13 mouse cellular contexts compared by ENCODE assay signal in the genomic region with DNA sequence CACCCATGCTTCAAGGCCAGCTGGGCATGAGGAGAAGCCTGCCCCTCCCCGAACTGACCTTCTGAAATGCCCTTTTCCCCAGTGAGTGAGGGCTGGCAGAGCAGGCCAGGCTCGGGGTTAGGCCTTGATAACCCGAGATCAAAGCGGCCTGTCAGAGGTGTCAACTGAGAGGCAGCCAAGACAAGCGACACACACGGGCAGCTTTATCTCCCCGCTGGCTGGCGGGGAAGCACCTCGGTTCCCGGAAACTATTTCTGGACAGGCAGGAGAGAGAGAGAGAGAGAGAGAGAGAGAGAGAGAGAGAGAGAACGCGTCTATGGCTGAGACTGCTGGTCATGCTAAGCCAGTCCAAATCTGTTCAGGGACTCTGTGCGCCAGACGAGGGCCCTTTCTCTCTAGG.
A peak's percentile ranks its signal among the peaks of the same experiment; 100 is the strongest.
DNase-seq lines count a peak whose midpoint lies in the region; ATAC-seq and TF ChIP-seq lines count a peak whose summit lies in the region.
"Had no signal": no experiment of that assay in that cellular context is flagged by ENCODE, and none has a peak within 500 bp of the region (broad histone marks: within the 10 kb centered on the region; RNA-seq: fewer than 3 reads in every experiment).

No protein-coding gene starts in this region.

- H3K36me3 ChIP-seq in intestine, embryonic 14.5 days (ENCODE audit: control insufficient read depth, insufficient read depth, low read length), result no peaks in the 10 kb centered on the region
- H3K36me3 ChIP-seq in intestine, postnatal 0 days (ENCODE audit: control insufficient read depth, insufficient read depth), result no peaks in the 10 kb centered on the region
- H3K36me3 ChIP-seq in liver, embryonic 16.5 days (ENCODE audit: control insufficient read depth, insufficient read depth), result no peaks in the 10 kb centered on the region
- no peaks in the 10 kb centered on the region for H3K36me3 ChIP-seq in thymus, adult 2 months (ENCODE audit: control insufficient read depth, insufficient read depth, low read length)

- no peak for DNase-seq in intestine, embryonic 14.5 days (ENCODE audit: low spot score)
- peak; percentile 28 to 53 for DNase-seq in adrenal gland, postnatal 4 days (ENCODE audit: low spot score in 2 of 2)
- DNase-seq in heart, postnatal 10 days, result peak; percentile 87 to 90
- no peak for DNase-seq in retina, postnatal 1 day
- DNase-seq in thymus, adult 2 months, result no peak
- no peak for DNase-seq in thymus, postnatal 10 days (ENCODE audit: low spot score in 2 of 2)
- DNase-seq: cerebellum, postnatal 10 days; kidney, postnatal 36 days had no signal

- 16% methylated on average over 14 of the region's 14 CpGs for WGBS in intestine, embryonic 14.5 days
- 18% methylated on average over 14 of the region's 14 CpGs for WGBS in intestine, postnatal 0 days
- WGBS in liver, embryonic 16.5 days (ENCODE audit: insufficient replicate concordance), result 22% methylated on average over 14 of the region's 14 CpGs
- 73% methylated on average over 14 of the region's 14 CpGs for WGBS in thymus, adult 2 months

- no peak overlapping the region for H3K4me2 ChIP-seq in intestine, embryonic 14.5 days (ENCODE audit: low read length)
- no peak overlapping the region for H3K4me2 ChIP-seq in intestine, postnatal 0 days (replicated peaks; ENCODE audit: low read depth)
- H3K4me2 ChIP-seq in liver, embryonic 16.5 days (ENCODE audit: low read depth, low read length), result no peak overlapping the region

- no peak for TF ChIP-seq CTCF in intestine, postnatal 0 days (IDR thresholded peaks at IDR 0.05; ENCODE audit: low read depth)
- no peak for TF ChIP-seq CTCF in thymus, adult 2 months (IDR thresholded peaks at IDR 0.05; ENCODE audit: borderline replicate concordance, control insufficient read depth, extremely low read depth, insufficient read depth, low read length, poor library complexity)

- H3K4me3 ChIP-seq in intestine, embryonic 14.5 days (ENCODE audit: low read depth, low read length), result no peak overlapping the region
- H3K4me3 ChIP-seq in intestine, postnatal 0 days (ENCODE audit: low read depth, low read length), result no peak overlapping the region
- no peak overlapping the region for H3K4me3 ChIP-seq in liver, embryonic 16.5 days (ENCODE audit: low read depth, low read length)
- no peak overlapping the region for H3K4me3 ChIP-seq in thymus, adult 2 months (ENCODE audit: control insufficient read depth, insufficient read depth, low read length)
- H3K4me3 ChIP-seq: erythroblast, embryonic 14.5 days; myocyte had no signal

- no peak overlapping the region for H3K9ac ChIP-seq in intestine, embryonic 14.5 days (ENCODE audit: low read length)
- no peak overlapping the region for H3K9ac ChIP-seq in intestine, postnatal 0 days (ENCODE audit: low read depth, low read length)
- no peak overlapping the region for H3K9ac ChIP-seq in liver, embryonic 16.5 days (ENCODE audit: low read depth, low read length)

- 0 out of 2 replicates have a peak, but pooled peaks have one; percentile 40 for ATAC-seq in intestine, embryonic 14.5 days (replicated peaks; ENCODE audit: low FRiP score, low TSS enrichment, low read depth)
- ATAC-seq in intestine, postnatal 0 days, result no peak
- peak; percentile 62 for ATAC-seq in liver, embryonic 16.5 days (ENCODE audit: low read depth)
- ATAC-seq: hindbrain, embryonic 16.5 days had no signal

- peaks cover 13% of the 10 kb centered on the region; the same call in 1 of the 2 replicates for H3K9me3 ChIP-seq in intestine, embryonic 14.5 days (ENCODE audit: control insufficient read depth, low read length)
- H3K9me3 ChIP-seq in intestine, postnatal 0 days (ENCODE audit: control insufficient read depth), result peaks cover 6% of the 10 kb centered on the region
- H3K9me3 ChIP-seq in liver, embryonic 16.5 days (replicated peaks; ENCODE audit: control insufficient read depth, low read length), result peaks cover 5% of the 10 kb centered on the region

- H3K4me1 ChIP-seq in intestine, embryonic 14.5 days (replicated peaks; ENCODE audit: control insufficient read depth, insufficient read depth, low read length), result no peaks in the 10 kb centered on the region
- H3K4me1 ChIP-seq in intestine, postnatal 0 days (replicated peaks; ENCODE audit: control insufficient read depth, insufficient read depth, low read length), result no peaks in the 10 kb centered on the region
- no peaks in the 10 kb centered on the region for H3K4me1 ChIP-seq in liver, embryonic 16.5 days (ENCODE audit: control insufficient read depth, low read depth, low read length)
- H3K4me1 ChIP-seq in thymus, adult 2 months (replicated peaks; ENCODE audit: control insufficient read depth, insufficient read depth, low read length), result no peaks in the 10 kb centered on the region

- intact Hi-C loops in heart, postnatal 10 days (cut with DNase I), result no loop called here

- no peaks in the 10 kb centered on the region for H3K27me3 ChIP-seq in intestine, embryonic 14.5 days (replicated peaks; ENCODE audit: control insufficient read depth, insufficient read depth, low read length)
- no peaks in the 10 kb centered on the region for H3K27me3 ChIP-seq in intestine, postnatal 0 days (replicated peaks; ENCODE audit: control insufficient read depth, insufficient read depth, low read length)
- no peaks in the 10 kb centered on the region for H3K27me3 ChIP-seq in liver, embryonic 16.5 days (ENCODE audit: control insufficient read depth, insufficient read depth, low read depth, low read length)
- no peaks in the 10 kb centered on the region for H3K27me3 ChIP-seq in thymus, adult 2 months (ENCODE audit: control insufficient read depth, insufficient read depth, low read length)

- no peak for TF ChIP-seq POLR2A in thymus, adult 2 months (IDR thresholded peaks at IDR 0.05; ENCODE audit: control insufficient read depth, extremely low read depth, insufficient read depth, low read length, poor library complexity)

- no peak overlapping the region for H3K27ac ChIP-seq in intestine, embryonic 14.5 days (ENCODE audit: low read depth)
- H3K27ac ChIP-seq in intestine, postnatal 0 days (ENCODE audit: low read depth, low read length), result no peak overlapping the region
- H3K27ac ChIP-seq in liver, embryonic 16.5 days (ENCODE audit: low read length), result no peak overlapping the region
- no peak overlapping the region for H3K27ac ChIP-seq in thymus, adult 2 months (ENCODE audit: control insufficient read depth, insufficient read depth, low read length)

Comparison
In these comparisons a context has a peak if more than half of its experiments do, and no peak if none do; other contexts are left out.
1. DNase-seq: peak in adrenal gland, postnatal 4 days (2 of 2) and heart, postnatal 10 days (2 of 2); none in intestine, embryonic 14.5 days (single experiment), retina, postnatal 1 day (single experiment), thymus, adult 2 months (single experiment) and thymus, postnatal 10 days (0 of 2).